Comparison of ENCODE assay signal across 15 mouse cellular contexts in the genomic region with DNA sequence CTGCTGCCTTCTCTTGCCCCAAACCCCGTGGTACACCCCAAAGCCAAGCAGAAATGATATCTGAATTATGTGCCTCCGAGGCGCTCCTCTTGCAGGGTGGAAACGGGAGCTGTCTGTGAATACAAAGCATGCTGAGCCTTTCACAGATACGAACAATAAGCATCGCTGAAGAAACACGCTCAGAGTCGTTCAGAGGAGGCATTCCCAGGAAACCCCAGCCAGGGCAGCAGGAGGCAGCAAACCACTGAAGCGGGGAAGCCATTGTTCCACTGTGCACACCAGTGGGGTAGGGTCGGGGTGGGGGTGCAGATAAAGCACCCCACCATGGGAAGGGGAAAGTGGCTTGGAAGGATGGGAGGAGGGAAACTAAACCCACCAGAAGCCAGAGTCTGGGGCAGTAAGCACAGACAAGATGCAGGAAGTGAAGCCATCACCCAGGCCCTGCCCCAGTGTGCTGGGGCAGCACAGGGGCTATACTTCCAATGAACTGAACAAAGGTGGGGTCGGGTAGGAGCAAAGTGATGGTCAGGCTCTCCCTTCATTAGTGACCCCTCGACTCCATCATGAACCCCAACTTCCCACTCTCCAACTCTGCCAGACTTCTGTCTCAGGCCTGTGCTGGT. TPM values are rescaled to one million over a fixed set of nuclear protein-coding genes. Genes with fewer than 3 reads are reported as not detected.
A peak's percentile ranks its signal among the peaks of the same experiment; 100 is the strongest.
DNase-seq lines count a peak whose midpoint lies in the region; ATAC-seq lines count a peak whose summit lies in the region.
"Had no signal": no experiment of that assay in that cellular context is flagged by ENCODE, and none has a peak within 500 bp of the region (broad histone marks: within the 10 kb centered on the region; RNA-seq: fewer than 3 reads in every experiment).

No protein-coding gene starts in this region.

- H3K27me3 ChIP-seq in embryonic facial prominence, embryonic 10.5 days (replicated peaks; ENCODE audit: low read depth, poor library complexity, severe bottlenecking), result no peaks in the 10 kb centered on the region
- no peaks in the 10 kb centered on the region for H3K27me3 ChIP-seq in forebrain, embryonic 14.5 days (replicated peaks; ENCODE audit: control insufficient read depth, insufficient read depth, low read length)
- H3K27me3 ChIP-seq in hindbrain, embryonic 16.5 days (replicated peaks; ENCODE audit: control insufficient read depth, insufficient read depth, low read length), result no peaks in the 10 kb centered on the region
- no peaks in the 10 kb centered on the region for H3K27me3 ChIP-seq in neural tube, embryonic 13.5 days
- H3K27me3 ChIP-seq: embryonic facial prominence, embryonic 12.5 days had no signal

- no peak overlapping the region for H3K4me2 ChIP-seq in forebrain, embryonic 14.5 days (ENCODE audit: low read length)
- no peak overlapping the region for H3K4me2 ChIP-seq in hindbrain, embryonic 16.5 days (ENCODE audit: low read length)
- no peak overlapping the region for H3K4me2 ChIP-seq in neural tube, embryonic 13.5 days
- H3K4me2 ChIP-seq: embryonic facial prominence, embryonic 12.5 days had no signal

- ATAC-seq in forebrain, embryonic 14.5 days, result peak; percentile 54
- ATAC-seq in hindbrain, embryonic 16.5 days, result no peak
- ATAC-seq in neural tube, embryonic 13.5 days (ENCODE audit: low read depth), result peak; percentile 37; the same call in 1 of the 2 replicates
- ATAC-seq: intestine, embryonic 16.5 days had no signal

- WGBS in embryonic facial prominence, embryonic 10.5 days, result 60% methylated on average over 12 of the region's 12 CpGs
- WGBS in forebrain, embryonic 14.5 days, result 10% methylated on average over 12 of the region's 12 CpGs
- 24% methylated on average over 12 of the region's 12 CpGs for WGBS in hindbrain, embryonic 16.5 days
- WGBS in neural tube, embryonic 13.5 days, result 23% methylated on average over 12 of the region's 12 CpGs

- H3K36me3 ChIP-seq in embryonic facial prominence, embryonic 10.5 days (replicated peaks), result peaks cover 37% of the 10 kb centered on the region
- H3K36me3 ChIP-seq in forebrain, embryonic 14.5 days (ENCODE audit: control insufficient read depth, insufficient read depth, low read length), result no peaks in the 10 kb centered on the region
- H3K36me3 ChIP-seq in hindbrain, embryonic 16.5 days (ENCODE audit: control insufficient read depth, insufficient read depth, low read length), result no peaks in the 10 kb centered on the region
- no peaks in the 10 kb centered on the region for H3K36me3 ChIP-seq in neural tube, embryonic 13.5 days

- H3K9me3 ChIP-seq in embryonic facial prominence, embryonic 10.5 days, result no peaks in the 10 kb centered on the region
- H3K9me3 ChIP-seq in forebrain, embryonic 14.5 days (replicated peaks; ENCODE audit: control insufficient read depth, low read length), result no peaks in the 10 kb centered on the region
- no peaks in the 10 kb centered on the region for H3K9me3 ChIP-seq in hindbrain, embryonic 16.5 days (ENCODE audit: control insufficient read depth, low read length)
- no peaks in the 10 kb centered on the region for H3K9me3 ChIP-seq in neural tube, embryonic 13.5 days
- H3K9me3 ChIP-seq: embryonic facial prominence, embryonic 12.5 days had no signal

- no peak for DNase-seq in embryonic facial prominence, embryonic 10.5 days (ENCODE audit: low spot score)
- peak; percentile 69 for DNase-seq in forebrain, embryonic 14.5 days (ENCODE audit: low spot score)
- no peak for DNase-seq in heart, postnatal 10 days
- DNase-seq in adrenal gland, adult 2 months, result no peak
- no peak for DNase-seq in right cerebral cortex, postnatal 14 days
- DNase-seq: cerebellum, adult 9-10 months; kidney, postnatal 14 days; lung, postnatal 10 days; thymus, postnatal 36 days had no signal

- H3K27ac ChIP-seq in embryonic facial prominence, embryonic 10.5 days (replicated peaks), result peak overlapping the region; percentile 48
- peak overlapping the region; percentile 63; the same call in 1 of the 2 replicates for H3K27ac ChIP-seq in forebrain, embryonic 14.5 days (ENCODE audit: low read depth, low read length)
- H3K27ac ChIP-seq in hindbrain, embryonic 16.5 days (ENCODE audit: low read depth, low read length), result peak overlapping the region; percentile 20; the same call in 1 of the 2 replicates
- peak overlapping the region; percentile 9; the same call in 1 of the 2 replicates for H3K27ac ChIP-seq in neural tube, embryonic 13.5 days (replicated peaks)
- H3K27ac ChIP-seq: embryonic facial prominence, embryonic 12.5 days; liver, embryonic 14.5 days had no signal

- H3K4me3 ChIP-seq in embryonic facial prominence, embryonic 10.5 days, result no peak overlapping the region
- H3K4me3 ChIP-seq in forebrain, embryonic 14.5 days (ENCODE audit: low read depth, low read length), result no peak overlapping the region
- no peak overlapping the region for H3K4me3 ChIP-seq in hindbrain, embryonic 16.5 days (ENCODE audit: low read length)
- H3K4me3 ChIP-seq in neural tube, embryonic 13.5 days, result no peak overlapping the region
- H3K4me3 ChIP-seq: embryonic facial prominence, embryonic 12.5 days had no signal

- peaks cover 7% of the 10 kb centered on the region; the same call in 1 of the 2 replicates for H3K4me1 ChIP-seq in embryonic facial prominence, embryonic 10.5 days
- H3K4me1 ChIP-seq in forebrain, embryonic 14.5 days (ENCODE audit: control insufficient read depth, insufficient read depth, low read length), result peaks cover 5% of the 10 kb centered on the region; the same call in 1 of the 2 replicates
- peaks cover 10% of the 10 kb centered on the region for H3K4me1 ChIP-seq in hindbrain, embryonic 16.5 days (ENCODE audit: control insufficient read depth, insufficient read depth, low read depth, low read length)
- peaks cover 21% of the 10 kb centered on the region for H3K4me1 ChIP-seq in neural tube, embryonic 13.5 days (replicated peaks)
- H3K4me1 ChIP-seq: embryonic facial prominence, embryonic 12.5 days had no signal

- intact Hi-C loops in heart, postnatal 10 days (cut with DNase I), result no loop called here

- H3K9ac ChIP-seq in forebrain, embryonic 14.5 days (ENCODE audit: low read length), result peak overlapping the region; percentile 37; the same call in 1 of the 2 replicates
- H3K9ac ChIP-seq in hindbrain, embryonic 16.5 days (ENCODE audit: low read depth, low read length), result no peak overlapping the region; the same call in 1 of the 2 replicates
- H3K9ac ChIP-seq in neural tube, embryonic 13.5 days, result peak overlapping the region; percentile 14; the same call in 1 of the 2 replicates
- H3K9ac ChIP-seq: embryonic facial prominence, embryonic 12.5 days; liver, embryonic 14.5 days had no signal

RNA-seq across cellular contexts. Expression of a gene that starts 25.9 kb away (rescaled TPM):
- polyA plus RNA-seq in embryonic facial prominence, embryonic 10.5 days (2016; fragmentation: Nextera tagmentation; extraction: Ambion mirVana), result 23.3 and 23.5 TPM in 2 replicates
- polyA plus RNA-seq in forebrain, embryonic 14.5 days (2014; fragmentation: Nextera tagmentation; extraction: Ambion mirVana), result 5.9 and 7.2 TPM in 2 replicates
- 12.8 and 15.4 TPM in 2 replicates for polyA plus RNA-seq in hindbrain, embryonic 16.5 days (2015; fragmentation: Nextera tagmentation; extraction: Ambion mirVana)
- polyA plus RNA-seq in neural tube, embryonic 13.5 days (2015; fragmentation: Nextera tagmentation; extraction: Ambion mirVana), result 20.3 and 22.7 TPM in 2 replicates
- total RNA-seq in heart, postnatal 10 days (2021), result 10 to 100 TPM in 1 of 2 experiments, 1 to 10 TPM in 1; 8.6 to 11.5 TPM
- 10 to 100 TPM; 15.6 to 20.8 TPM for total RNA-seq in adrenal gland, adult 2 months (2021)
- 4.3 and 5.1 TPM in 2 replicates for polyA plus RNA-seq in adrenal gland, adult 2 months (2012; rRNA removed)
- total RNA-seq: monocyte, adult 5-6 weeks had no signal

Comparison
In these comparisons a context has a peak if more than half of its experiments do, and no peak if none do; other contexts are left out.
1. H3K27ac ChIP-seq: peak in every context shown above with its lines; median percentile 63 in forebrain, embryonic 14.5 days; 48 in embryonic facial prominence, embryonic 10.5 days; 20 in hindbrain, embryonic 16.5 days; 9 in neural tube, embryonic 13.5 days.